Mouse (Mus musculus) lung, adult 10 weeks (tissue): ENCODE results near the gene Atp5b. TPM values are rescaled to one million over a fixed set of nuclear protein-coding genes. Genes with fewer than 3 reads are reported as not detected.

Source experiments
- polyA plus RNA-seq: library from polyadenylated mRNA; stranded (reverse); fragments of 350-450 nt; fragmentation: Illumina TruSeq; extraction: RNeasy Lipid Tissue Mini Kit (QIAGEN cat#74804); gene quantifications from one replicate; pipeline ENCODE4 v1.2.3, GENCODE M21; 2014; ENCODE audit warnings: low read depth, low replicate concordance; ENCODE audit not compliant: insufficient read depth

The Atp5b gene
- polyA plus RNA-seq: 646 TPM

DNA sequence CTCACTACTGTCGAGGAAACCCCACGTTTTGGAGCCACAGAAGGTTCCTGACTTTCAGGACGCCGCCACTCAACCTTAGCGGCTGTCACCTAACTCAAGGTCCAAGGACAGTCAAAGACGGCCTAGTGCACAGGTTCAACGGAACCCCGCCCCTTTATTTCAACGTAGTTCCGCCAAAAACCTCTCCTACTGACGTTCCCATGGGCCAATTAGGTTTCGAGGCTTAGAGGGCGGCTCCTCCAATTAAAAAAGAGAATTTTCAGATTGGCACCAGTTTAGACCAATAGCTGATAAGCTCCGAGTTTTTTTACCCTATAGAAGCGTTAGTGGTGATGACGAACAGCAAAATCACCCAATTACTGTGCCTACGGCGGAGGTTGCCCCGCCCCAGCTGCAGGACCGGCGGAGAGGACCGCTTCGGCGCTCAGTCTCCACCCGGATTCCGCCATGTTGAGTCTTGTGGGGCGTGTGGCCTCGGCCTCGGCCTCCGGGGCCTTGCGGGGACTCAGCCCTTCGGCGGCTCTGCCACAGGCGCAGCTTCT, at the start of gene Atp5b:
Gene Atp5b (plus strand): TSS at position 394 of the 542 bp plus-strand sequence.

GRCm38 (mm10) chr10:128058601-128059151, 24.4 kb upstream of the Atp5b start, which contains the start of gene Ptges3:
Gene Ptges3 (plus strand): TSS chr10:128058954.

DNA sequence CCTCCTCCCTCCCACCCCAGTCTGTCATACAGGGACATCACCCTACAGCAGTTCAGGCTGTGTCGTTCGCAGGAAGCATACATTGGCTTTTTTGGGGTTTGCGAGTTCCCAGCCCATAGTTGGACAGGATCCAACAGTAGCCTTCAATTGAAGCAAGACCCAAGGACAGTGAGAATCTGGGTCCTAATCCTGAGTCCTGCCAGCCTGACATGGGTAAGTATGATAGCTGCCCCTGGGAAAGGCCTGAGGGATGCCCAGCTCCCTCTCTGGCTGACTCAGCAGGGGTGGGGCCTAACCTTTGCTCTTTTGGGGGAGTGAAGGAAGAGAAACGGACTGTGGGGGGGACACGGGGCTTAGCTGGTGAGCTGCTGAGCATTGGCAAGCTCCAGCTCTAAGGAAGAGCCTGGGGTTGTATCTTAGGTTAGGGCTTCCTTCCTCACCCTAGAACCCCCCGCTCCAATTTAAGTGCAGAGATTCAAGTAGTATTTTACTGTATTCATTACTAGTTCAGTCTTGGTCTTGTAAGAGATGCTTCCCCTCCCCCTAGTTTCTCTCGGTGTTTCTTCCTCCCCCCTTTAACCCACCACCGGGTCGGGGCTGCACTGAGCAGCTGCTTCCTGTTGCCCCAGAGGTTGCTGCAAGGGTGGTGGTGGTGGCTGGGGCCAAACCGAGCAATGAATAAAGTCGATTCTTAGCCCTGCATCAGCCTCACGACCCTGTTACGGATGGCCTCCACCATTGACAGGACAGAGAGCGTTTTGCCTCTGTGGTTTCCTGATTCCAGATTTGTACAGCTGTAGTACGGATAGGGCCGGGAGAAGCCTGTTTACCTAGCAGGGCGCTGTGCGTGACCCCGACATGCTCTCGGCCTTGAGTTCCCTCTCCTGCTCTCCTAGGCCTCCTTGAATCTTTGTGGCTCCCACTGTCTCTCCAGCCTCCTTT, 8.8 kb downstream of the Atp5b start, which contains the start of gene Baz2a:
Gene Baz2a (plus strand): TSS at position 14 of the 942 bp plus-strand sequence.

Other genes with a start within 250 kb of the Atp5b start
- gene Rdh19, start 233.3 kb upstream of the Atp5b start, polyA plus RNA-seq: not detected
- gene Rdh16f2, start 216.8 kb upstream of the Atp5b start, polyA plus RNA-seq: not detected
- gene Rdh7, start 194.5 kb upstream of the Atp5b start, polyA plus RNA-seq: not detected
- not detected for gene Sdr9c7, start 184.8 kb upstream of the Atp5b start, polyA plus RNA-seq
- gene Hsd17b6, start 75.7 kb upstream of the Atp5b start, polyA plus RNA-seq: not detected
- 6.5 TPM for gene Prim1, start 68.1 kb upstream of the Atp5b start, polyA plus RNA-seq
- 825 TPM for gene Naca, start 47.7 kb upstream of the Atp5b start, polyA plus RNA-seq
- gene Ptges3, start 24.3 kb upstream of the Atp5b start, polyA plus RNA-seq: 115 TPM
- gene Baz2a, start 8.3 kb downstream of the Atp5b start, polyA plus RNA-seq: 8.5 TPM
- gene Rbms2, start 97.0 kb downstream of the Atp5b start, polyA plus RNA-seq: 47.3 TPM
- 0.59 TPM for gene Gls2, start 111.2 kb downstream of the Atp5b start, polyA plus RNA-seq
- 8.9 TPM for gene Spryd4, start 128.5 kb downstream of the Atp5b start, polyA plus RNA-seq
- not detected for gene Mip, start 142.6 kb downstream of the Atp5b start, polyA plus RNA-seq
- 10.7 TPM for gene Timeless, start 148.8 kb downstream of the Atp5b start, polyA plus RNA-seq
- not detected for gene Apon, start 170.8 kb downstream of the Atp5b start, polyA plus RNA-seq
- gene Apof, start 185.4 kb downstream of the Atp5b start, polyA plus RNA-seq: 0.19 TPM
- gene Stat2, start 187.3 kb downstream of the Atp5b start, polyA plus RNA-seq: 11.8 TPM
- gene Il23a, start 215.5 kb downstream of the Atp5b start, polyA plus RNA-seq: not detected
- gene Pan2, start 220.1 kb downstream of the Atp5b start, polyA plus RNA-seq: 7.8 TPM
- gene Cnpy2, start 239.2 kb downstream of the Atp5b start, polyA plus RNA-seq: 144 TPM